Mouse (Mus musculus) right cerebral cortex, postnatal 10 days (tissue): Measurements from ENCODE around the gene Slc17a8.

Source experiments
- DNase-seq, 2 experiments: peaks; one replicate each; pipeline ENCODE4 v3.0.0; 2021; ENCODE audit warnings: low spot score in 2 of 2

The Slc17a8 gene

DNA sequence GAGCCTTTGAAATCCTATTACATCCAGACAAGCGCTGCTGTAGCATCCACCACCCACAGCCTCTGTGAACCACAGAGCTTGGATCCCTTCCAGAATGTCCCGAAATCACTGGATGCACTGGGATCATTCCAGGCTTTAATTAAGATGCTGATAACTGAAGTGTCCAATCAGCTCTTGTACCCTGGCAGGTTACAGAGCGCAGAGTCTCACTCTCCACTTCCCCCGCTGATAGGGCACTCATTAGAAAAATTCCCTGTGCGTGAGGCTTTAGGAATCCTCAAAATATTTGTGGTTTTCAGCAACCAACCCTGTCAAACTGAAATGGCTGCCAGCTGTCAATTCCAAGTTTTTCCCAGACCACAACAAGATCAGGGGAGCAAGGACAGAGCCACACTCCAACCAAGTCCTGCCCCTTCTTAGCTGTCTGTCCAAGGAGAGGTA lies 89.8 kb downstream of the Slc17a8 start:
- no peak for DNase-seq

DNA sequence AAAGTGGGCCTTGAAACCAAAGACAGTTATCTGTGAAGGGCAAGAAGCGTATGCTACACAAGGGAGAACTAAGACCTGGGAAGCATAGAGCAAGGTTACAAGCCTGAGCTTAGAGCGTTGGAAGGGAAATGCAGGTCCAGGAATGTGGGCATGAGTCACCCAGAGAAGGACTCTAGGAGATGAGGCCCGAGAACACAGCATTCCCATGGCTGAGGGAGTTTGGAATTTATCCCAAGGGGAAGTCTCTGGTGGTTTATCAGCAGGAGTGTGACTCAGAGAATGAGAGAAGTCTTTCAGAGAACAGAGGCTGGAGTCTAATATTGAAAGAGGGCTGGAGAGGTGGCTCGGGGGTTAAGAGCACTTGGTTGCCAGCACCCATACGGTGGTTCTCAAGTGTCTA lies 94.0 kb downstream of the Slc17a8 start:
- no peak for DNase-seq

DNA sequence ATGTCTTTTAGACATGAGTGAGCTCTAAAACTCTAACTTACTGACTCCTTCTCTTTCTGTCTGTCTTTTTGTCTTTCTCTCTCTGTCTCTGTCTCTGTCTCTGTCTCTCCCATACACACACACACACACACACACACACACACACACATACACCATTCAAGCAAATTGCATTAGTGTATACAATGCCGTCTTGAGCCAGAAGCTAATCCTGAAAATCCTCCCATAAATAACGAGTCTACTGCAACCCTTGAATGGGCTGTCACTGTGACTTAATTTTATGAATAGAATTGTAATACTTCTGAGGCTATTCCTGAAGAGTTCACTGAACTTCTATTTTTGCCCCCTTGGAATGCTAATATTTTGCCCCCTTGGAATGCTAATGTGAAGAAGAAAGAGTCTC lies 95.2 kb downstream of the Slc17a8 start:
- no peak for DNase-seq
